Mouse (Mus musculus) forebrain, embryonic 11.5 days (tissue): ENCODE data around the gene Dicer1. TPM values are rescaled to one million over a fixed set of nuclear protein-coding genes. Genes with fewer than 3 reads are reported as not detected.
"Not testable (repeated sequence)": the region's sequence is repeated elsewhere in the genome, so short reads cannot be mapped to it uniquely, and the experiment has no call there.

Experiments
- ATAC-seq: fragments of 200-750 bp; cut with Nextera tagmentation; replicated peaks from 2 replicates; pipeline ENCODE4 v1.8.0; 2017; ENCODE audit warnings: moderate TSS enrichment; ENCODE audit not compliant: low FRiP score
- DNase-seq: peaks from one replicate; pipeline ENCODE4 v3.0.0-alpha.2; 2017; ENCODE audit warnings: low spot score
- H3K27ac ChIP-seq: fragments of 300-500 bp; sonication (generic); 2 replicates; pipeline ENCODE4 v1.5.1; 2014; ENCODE audit warnings: low read depth, low read length
- H3K27me3 ChIP-seq: fragments of 300-500 bp; sonication (generic); 2 replicates; pipeline ENCODE4 v1.6.1; 2014; ENCODE audit warnings: mild to moderate bottlenecking, low read length, mixed read lengths; ENCODE audit not compliant: control insufficient read depth, insufficient read depth
- H3K36me3 ChIP-seq: fragments of 300-500 bp; sonication (generic); 2 replicates; pipeline ENCODE4 v1.6.1; 2014; ENCODE audit warnings: mild to moderate bottlenecking, low read length, moderate library complexity, mixed read lengths; ENCODE audit not compliant: control insufficient read depth, insufficient read depth
- H3K4me1 ChIP-seq: fragments of 300-500 bp; sonication (generic); replicated peaks from 2 replicates; pipeline ENCODE4 v1.6.1; 2014; ENCODE audit warnings: low read length, mixed read lengths; ENCODE audit not compliant: control insufficient read depth, insufficient read depth
- H3K4me2 ChIP-seq: fragments of 300-500 bp; sonication (generic); 2 replicates; pipeline ENCODE4 v1.6.1; 2014; ENCODE audit warnings: low read depth, mild to moderate bottlenecking, low read length, moderate library complexity, mixed read lengths; ENCODE audit not compliant: severe bottlenecking
- H3K4me3 ChIP-seq: fragments of 300-500 bp; sonication (generic); 2 replicates; pipeline ENCODE4 v1.5.1; 2014; ENCODE audit warnings: low read depth, low read length
- H3K9ac ChIP-seq: fragments of 300-500 bp; sonication (generic); 2 replicates; pipeline ENCODE4 v1.6.1; 2014; ENCODE audit warnings: low read length
- H3K9me3 ChIP-seq: fragments of 300-500 bp; sonication (generic); 2 replicates; pipeline ENCODE4 v1.6.1; 2016; ENCODE audit warnings: low read length, mixed read lengths; ENCODE audit not compliant: control insufficient read depth
- WGBS: fragments of 180-500 bp; shearing (Covaris S2); extraction: QIAGEN DNeasy Blood & Tissue Kit; methylation state at CpG from one replicate; pipeline ENCODE4 v1.1.7; 2014; 5-methylcytosine and 5-hydroxymethylcytosine counted together
- polyA plus RNA-seq: library from polyadenylated mRNA; unstranded; fragments of >200 nt; fragmentation: Nextera tagmentation; extraction: Ambion mirVana; gene quantifications from 2 replicates; pipeline ENCODE4 v1.2.1, GENCODE M21; 2014

The Dicer1 gene
- polyA plus RNA-seq, 1 experiment from 2014 or later = 39.2 TPM

GRCm38 (mm10) chr12:104737666-104738065 lies 14.1 kb downstream of the Dicer1 start:
- H3K27ac ChIP-seq = no peak overlapping the region
- WGBS = 84% methylated on average over 10 of the region's 10 CpGs
- no peaks in the 10 kb centered on the region for H3K27me3 ChIP-seq
- DNase-seq (no peak), ATAC-seq (no peak)
- no peak overlapping the region for H3K4me3 ChIP-seq
- H3K4me2 ChIP-seq = no peak overlapping the region
- no peaks in the 10 kb centered on the region for H3K36me3 ChIP-seq
- no peaks in the 10 kb centered on the region for H3K9me3 ChIP-seq
- no peak overlapping the region for H3K9ac ChIP-seq
- H3K4me1 ChIP-seq = peaks cover 15% of the 10 kb centered on the region; the same call in 1 of the 2 replicates

- no peak overlapping the region for H3K9ac ChIP-seq
- H3K9me3 ChIP-seq = no peaks in the 10 kb centered on the region
- WGBS = 28% methylated on average over 3 of the region's 3 CpGs
- no peak for DNase-seq
- H3K4me2 ChIP-seq = no peak overlapping the region
- H3K27me3 ChIP-seq = no peaks in the 10 kb centered on the region
- no peak overlapping the region for H3K4me3 ChIP-seq
- peaks cover 18% of the 10 kb centered on the region for H3K4me1 ChIP-seq
- no peak for ATAC-seq
- H3K27ac ChIP-seq = no peak overlapping the region
- H3K36me3 ChIP-seq = no peaks in the 10 kb centered on the region
Measured at GRCm38 (mm10) chr12:104735993-104736395, 15.8 kb downstream of the Dicer1 start.

- no peak overlapping the region for H3K27ac ChIP-seq
- DNase-seq (no peak), ATAC-seq (no peak)
- no peak overlapping the region for H3K4me3 ChIP-seq
- peaks cover 15% of the 10 kb centered on the region for H3K4me1 ChIP-seq
- no peak overlapping the region for H3K4me2 ChIP-seq
- no peaks in the 10 kb centered on the region for H3K9me3 ChIP-seq
- peaks cover 7% of the 10 kb centered on the region for H3K36me3 ChIP-seq
- no peaks in the 10 kb centered on the region for H3K27me3 ChIP-seq
- no peak overlapping the region for H3K9ac ChIP-seq
Measured at GRCm38 (mm10) chr12:104733165-104733564, 18.6 kb downstream of the Dicer1 start.

- 17% methylated on average over 3 of the region's 3 CpGs for WGBS
Measured at GRCm38 (mm10) chr12:104731782-104732181, 20.0 kb downstream of the Dicer1 start.

GRCm38 (mm10) chr12:104726436-104726835 lies 25.3 kb downstream of the Dicer1 start:
- H3K9ac ChIP-seq, DNase-seq, H3K4me3 ChIP-seq, H3K27ac ChIP-seq, H3K27me3 ChIP-seq, H3K4me2 ChIP-seq, H3K4me1 ChIP-seq, ATAC-seq, H3K9me3 ChIP-seq: not testable (repeated sequence)
- WGBS = 84% methylated on average over 2 of the region's 2 CpGs
- peaks cover 14% of the 10 kb centered on the region for H3K36me3 ChIP-seq

More at GRCm38 (mm10) chr12:104731782-104732181, 20.0 kb downstream of the Dicer1 start:
- H3K27ac ChIP-seq = peak overlapping the region; percentile 47
- no peak overlapping the region for H3K9ac ChIP-seq
- H3K36me3 ChIP-seq = peaks cover 10% of the 10 kb centered on the region
- peak; percentile 64 for DNase-seq
- ATAC-seq = peak; percentile 80
- peaks cover 15% of the 10 kb centered on the region for H3K4me1 ChIP-seq
- no peaks in the 10 kb centered on the region for H3K27me3 ChIP-seq
- H3K4me2 ChIP-seq = no peak overlapping the region
- no peak overlapping the region for H3K4me3 ChIP-seq
- no peaks in the 10 kb centered on the region for H3K9me3 ChIP-seq

GRCm38 (mm10) chr12:104722056-104722455 lies 29.7 kb downstream of the Dicer1 start:
- no peak for ATAC-seq
- Histone ChIP-seq H3K27me3 (no peaks in the 10 kb centered on the region), H3K36me3 (peaks cover 4% of the 10 kb centered on the region; the same call in 1 of the 2 replicates), H3K4me1 (no peaks in the 10 kb centered on the region), H3K9me3 (no peaks in the 10 kb centered on the region), H3K4me2 (no peak overlapping the region), H3K9ac (no peak overlapping the region), H3K4me3 (no peak overlapping the region), H3K27ac (no peak overlapping the region)
- WGBS = 94% methylated on average over 10 of the region's 10 CpGs
- no peak for DNase-seq

GRCm38 (mm10) chr12:104721011-104721410 lies 30.7 kb downstream of the Dicer1 start:
- DNase-seq (no peak), ATAC-seq (no peak)
- Histone ChIP-seq H3K4me1 (no peaks in the 10 kb centered on the region), H3K4me2 (no peak overlapping the region), H3K9ac (no peak overlapping the region), H3K27me3 (no peaks in the 10 kb centered on the region), H3K36me3 (no peaks in the 10 kb centered on the region; the same call in 1 of the 2 replicates), H3K9me3 (no peaks in the 10 kb centered on the region), H3K27ac (no peak overlapping the region), H3K4me3 (no peak overlapping the region)
- 93% methylated on average over 3 of the region's 3 CpGs for WGBS

- Histone ChIP-seq H3K9me3 (no peaks in the 10 kb centered on the region), H3K4me3 (no peak overlapping the region), H3K4me1 (no peaks in the 10 kb centered on the region), H3K4me2 (no peak overlapping the region), H3K36me3 (no peaks in the 10 kb centered on the region; the same call in 1 of the 2 replicates), H3K9ac (no peak overlapping the region), H3K27ac (no peak overlapping the region), H3K27me3 (no peaks in the 10 kb centered on the region)
- DNase-seq = no peak
- WGBS = 79% methylated on average over 5 of the region's 5 CpGs
- no peak for ATAC-seq
Measured at GRCm38 (mm10) chr12:104718956-104719355, 32.8 kb downstream of the Dicer1 start.

GRCm38 (mm10) chr12:104716409-104716808 lies 35.3 kb downstream of the Dicer1 start:
- ATAC-seq (no peak), DNase-seq (no peak)
- no peaks in the 10 kb centered on the region for H3K4me1 ChIP-seq
- no peak overlapping the region for H3K4me2 ChIP-seq
- H3K9me3 ChIP-seq = no peaks in the 10 kb centered on the region
- H3K9ac ChIP-seq = no peak overlapping the region
- no peaks in the 10 kb centered on the region; the same call in 1 of the 2 replicates for H3K36me3 ChIP-seq
- H3K27ac ChIP-seq = no peak overlapping the region
- 83% methylated on average over 5 of the region's 5 CpGs for WGBS
- H3K4me3 ChIP-seq = no peak overlapping the region
- H3K27me3 ChIP-seq = no peaks in the 10 kb centered on the region
